Mouse (Mus musculus) erythroblast, embryonic 14.5 days (primary cell): ENCODE measurements around the gene Wipf1.

Source experiments
- GATA1 ChIP-seq: IDR thresholded peaks from 2 replicates; pipeline ENCODE4 v1.6.1; 2012; ENCODE audit warnings: low read length, inconsistent platforms, mixed read lengths
- TAL1 ChIP-seq: IDR thresholded peaks from 3 replicates; pipeline ENCODE4 v1.6.1; 2012; ENCODE audit warnings: low read length, inconsistent platforms, mixed read lengths

DNA sequence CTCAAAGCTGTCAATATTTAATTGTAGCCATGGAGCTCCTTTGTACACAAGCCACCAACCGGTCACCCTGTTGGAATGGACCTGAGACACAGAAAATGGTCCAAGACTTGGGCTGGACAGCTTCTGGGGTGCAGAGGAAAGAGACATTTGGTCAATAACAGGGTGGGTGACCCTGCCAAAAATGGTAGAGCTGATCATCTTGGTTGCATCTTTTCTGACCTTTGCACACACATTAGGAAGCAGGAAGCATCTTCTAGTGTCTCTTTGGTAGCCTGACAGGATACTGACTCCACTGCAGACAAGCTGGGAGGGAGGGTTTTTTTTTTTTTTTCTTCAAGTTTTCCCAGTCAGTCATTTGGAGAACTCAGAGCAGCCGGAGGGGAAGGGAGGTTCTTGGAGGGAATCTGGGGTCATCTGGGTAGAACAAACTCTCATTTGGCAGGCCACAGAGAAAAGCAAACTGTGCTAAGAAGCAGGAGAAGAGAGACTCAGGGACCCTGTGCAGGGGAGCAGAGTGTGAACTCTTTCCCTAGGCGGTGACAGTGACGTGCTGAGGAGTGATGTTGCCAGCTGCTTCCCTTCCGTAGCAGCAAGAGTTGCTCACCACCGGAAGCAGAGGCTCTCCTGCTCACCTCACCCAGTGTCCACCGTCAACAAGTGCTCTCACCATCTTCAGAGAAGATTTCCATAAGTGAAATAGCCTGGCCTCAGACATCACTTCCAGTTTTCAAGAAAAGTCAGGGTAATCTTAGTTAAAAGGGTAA lies 65.9 kb downstream of the Wipf1 start:
- no peak for TF ChIP-seq GATA1
- TF ChIP-seq TAL1, result no peak
